Mouse (Mus musculus) ES-CJ7 (cell line): ENCODE measurements around the gene Capn7.

Source experiments
- DNase-seq: peaks from one replicate; pipeline ENCODE4 v3.0.0; 2011; ENCODE audit warnings: low read depth, low spot score

Gene Capn7

DNA sequence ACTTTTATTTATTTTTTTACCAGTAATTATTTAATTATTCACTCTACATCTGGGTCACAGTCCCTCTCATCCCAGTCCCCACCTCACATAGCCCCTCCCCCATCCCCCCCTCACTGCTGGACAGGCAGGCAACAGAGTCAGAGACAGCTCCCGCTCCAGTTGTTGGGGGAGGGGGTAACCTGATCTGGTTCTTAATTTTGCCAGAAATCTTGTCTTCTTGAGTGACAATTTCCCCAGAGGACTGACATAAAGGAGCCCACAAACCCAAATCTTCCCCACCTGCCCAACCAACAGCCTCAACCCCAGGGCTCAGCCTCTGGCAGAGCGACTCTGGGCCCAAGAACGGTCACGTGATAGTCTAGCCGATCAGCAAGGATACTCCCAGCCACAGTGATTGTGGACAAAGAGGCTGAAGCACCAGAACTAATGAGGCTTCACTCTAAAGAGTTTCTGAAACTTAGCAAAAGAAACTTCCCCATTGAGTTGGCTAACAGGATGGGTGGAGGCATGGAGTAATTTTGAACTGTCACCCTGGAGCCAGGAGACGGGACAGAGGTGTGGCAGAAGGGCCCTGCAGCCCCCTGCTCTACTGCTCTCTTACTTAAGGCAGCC lies 77.1 kb downstream of the Capn7 start:
- no peak for DNase-seq

DNA sequence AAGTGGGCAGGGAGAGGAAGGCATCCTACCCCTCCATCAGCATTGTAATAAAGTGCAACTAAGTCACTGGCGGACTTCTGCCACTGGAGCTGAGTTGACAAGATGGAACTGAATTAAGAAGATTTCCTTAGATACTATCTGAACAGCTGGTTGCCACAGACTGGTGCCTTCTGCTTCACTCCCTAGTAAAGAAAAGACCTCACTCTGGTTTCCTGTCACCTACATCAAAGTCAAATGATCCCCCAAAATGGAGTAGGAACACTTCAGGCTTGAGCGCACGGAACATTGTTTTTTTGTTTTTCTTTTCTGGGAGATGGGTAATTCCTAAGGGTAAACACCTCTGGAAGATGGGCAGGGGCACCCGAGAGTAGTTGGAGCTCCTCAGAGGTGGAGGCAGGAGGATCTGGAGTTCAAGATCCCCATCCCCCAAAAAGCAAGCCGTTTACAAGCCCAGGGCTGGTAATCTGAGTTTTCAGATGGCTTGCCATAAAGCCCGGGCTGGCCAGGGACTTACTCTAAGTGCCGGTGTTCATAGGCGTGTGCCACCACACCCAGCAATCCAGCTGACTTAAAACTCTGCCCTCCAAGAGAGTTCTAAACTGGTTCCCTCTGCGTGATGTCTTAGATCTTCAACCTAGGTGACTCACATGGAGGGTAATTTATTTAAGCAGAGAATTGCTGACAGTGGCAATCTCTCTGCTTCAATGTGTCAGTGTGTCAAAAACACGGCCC lies 78.0 kb downstream of the Capn7 start:
- no peak for DNase-seq

DNA sequence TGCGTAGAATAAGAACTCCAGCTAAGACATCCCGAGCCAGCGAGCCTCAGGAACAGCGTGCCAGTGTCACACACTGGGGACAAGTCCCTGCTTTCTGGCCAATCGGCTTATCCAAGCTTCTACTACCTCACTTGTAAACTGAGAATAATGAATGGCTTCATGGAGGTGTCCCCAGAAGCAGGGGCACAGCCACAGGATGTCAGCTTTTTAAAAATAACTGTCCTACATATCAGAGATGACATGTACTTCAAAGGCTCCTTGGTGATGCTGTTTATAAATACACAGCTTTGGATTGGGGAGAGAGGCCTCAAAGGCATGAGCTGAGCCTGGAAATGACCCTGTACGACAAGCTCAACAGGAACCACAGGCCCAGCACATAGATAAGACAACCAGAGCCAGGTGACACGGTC lies 78.5 kb downstream of the Capn7 start:
- DNase-seq: no peak

- DNase-seq: no peak
Measured at GRCm38 (mm10) chr14:31416411-31416810, 80.0 kb downstream of the Capn7 start.

GRCm38 (mm10) chr14:31416835-31417549 lies 80.6 kb downstream of the Capn7 start:
- DNase-seq: no peak

DNA sequence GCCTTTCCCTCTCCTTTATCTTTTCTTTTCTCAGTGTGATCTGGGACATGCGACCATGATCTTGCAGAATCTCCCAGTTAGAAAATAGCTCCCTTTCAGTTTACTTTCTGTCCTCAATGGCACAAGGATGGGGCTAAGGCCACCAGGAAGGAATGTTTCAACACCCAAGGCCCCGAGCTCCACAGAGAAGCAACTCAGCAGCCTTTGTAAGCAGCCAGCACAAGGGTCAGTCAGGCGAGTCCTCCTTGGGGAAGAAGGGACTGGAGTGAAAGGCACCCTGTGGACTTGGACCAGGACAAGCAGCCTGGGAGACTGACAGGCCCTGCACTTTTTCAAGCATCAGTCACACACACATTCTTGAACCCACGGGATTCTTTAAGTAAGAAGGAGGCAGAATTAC lies 82.8 kb downstream of the Capn7 start:
- DNase-seq: no peak

DNA sequence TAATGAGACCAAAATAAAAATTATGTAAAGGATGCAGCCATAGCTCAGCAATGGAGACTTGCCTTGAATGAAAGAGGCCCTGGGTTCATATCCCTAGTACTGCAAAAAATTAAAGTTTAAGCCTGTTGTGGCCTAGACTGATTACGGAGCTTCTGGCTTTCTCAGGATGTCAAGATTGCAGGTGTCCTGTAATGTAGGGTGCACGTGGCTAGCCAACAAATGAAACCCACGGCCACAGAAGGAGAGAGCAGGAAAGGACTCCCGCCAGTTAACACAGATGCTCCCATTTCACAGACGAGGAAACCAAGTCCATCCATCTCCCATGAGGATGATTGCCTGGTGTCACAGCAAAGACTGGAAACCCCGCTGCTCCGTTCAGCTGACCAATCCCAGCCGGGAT lies 83.7 kb downstream of the Capn7 start:
- DNase-seq: no peak

- no peak for DNase-seq
Measured at GRCm38 (mm10) chr14:31420562-31420961, 84.1 kb downstream of the Capn7 start.

GRCm38 (mm10) chr14:31420985-31421384 lies 84.5 kb downstream of the Capn7 start:
- DNase-seq: no peak
